Mouse (Mus musculus) granulocyte monocyte progenitor cell, adult 5-6 weeks (primary cell): Measurements from ENCODE around the gene E4f1. TPM values are rescaled to one million over a fixed set of nuclear protein-coding genes. Genes with fewer than 3 reads are reported as not detected.

Experiments
- ATAC-seq: replicated peaks from 2 replicates; pipeline ENCODE4 v1.8.0; 2016; ENCODE audit warnings: mild to moderate bottlenecking, moderate TSS enrichment, inconsistent platforms; ENCODE audit not compliant: poor library complexity, severe bottlenecking
- total RNA-seq, 2 experiments: library from RNA; stranded (forward) in 1 of 2; stranded (reverse) in 1 of 2; fragments of 200-712, 200-1000 nt in 1 of 2; fragments of >200 nt in 1 of 2; fragmentation: Nextera tagmentation in 1 of 2; gene quantifications; 2 replicates each; pipeline ENCODE4 v1.2.3; 2014 to 2017

The E4f1 gene
- total RNA-seq (2014; fragmentation: Nextera tagmentation): 20.6 and 45.1 TPM in 2 replicates
- 9.5 and 21.7 TPM in 2 replicates for total RNA-seq (2017)

GRCm38 (mm10) chr17:24469910-24470602 lies at the start of gene E4f1, which contains the start of gene Pgp:
TSS of gene E4f1 (minus strand) at chr17:24470313.
TSS of gene Pgp (plus strand) at chr17:24470392.
- peak; percentile 91 for ATAC-seq

GRCm38 (mm10) chr17:24514270-24515257 lies 44.5 kb upstream of the E4f1 start:
- no peak for ATAC-seq

GRCm38 (mm10) chr17:24513609-24514008 lies 43.5 kb upstream of the E4f1 start:
- peak; percentile 63 for ATAC-seq

DNA sequence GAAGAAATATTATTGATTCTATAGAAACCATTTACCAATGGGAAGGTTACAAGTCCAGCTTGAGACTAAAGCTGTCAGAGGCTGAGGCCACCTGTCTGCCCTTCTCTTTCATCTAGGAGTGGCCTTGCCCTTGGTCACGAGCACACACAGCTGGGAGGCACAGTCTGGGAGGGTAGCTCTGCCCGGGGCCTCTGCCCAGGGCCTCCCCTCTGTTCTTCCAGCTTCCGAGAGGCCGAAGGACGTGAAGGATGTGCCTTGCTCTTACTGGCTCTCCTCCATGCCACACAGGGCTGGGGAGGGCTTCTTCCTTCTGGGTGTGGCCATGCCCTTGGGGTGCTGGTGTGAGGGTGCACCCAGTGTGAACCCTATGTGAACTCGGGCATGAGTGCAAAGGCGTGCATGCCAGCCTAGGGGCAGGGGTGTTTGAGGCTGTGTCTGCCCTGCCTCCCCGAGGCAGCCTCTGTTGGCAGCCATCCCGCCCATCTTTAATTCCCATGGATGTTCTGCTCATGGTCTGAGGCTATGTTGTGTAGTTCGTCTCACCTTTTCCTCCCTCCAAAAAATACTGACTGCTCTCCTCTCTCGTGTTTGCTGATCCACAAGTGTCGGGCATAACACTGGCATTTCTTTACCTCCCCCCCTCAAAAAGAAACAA lies 37.8 kb upstream of the E4f1 start:
- no peak for ATAC-seq

DNA sequence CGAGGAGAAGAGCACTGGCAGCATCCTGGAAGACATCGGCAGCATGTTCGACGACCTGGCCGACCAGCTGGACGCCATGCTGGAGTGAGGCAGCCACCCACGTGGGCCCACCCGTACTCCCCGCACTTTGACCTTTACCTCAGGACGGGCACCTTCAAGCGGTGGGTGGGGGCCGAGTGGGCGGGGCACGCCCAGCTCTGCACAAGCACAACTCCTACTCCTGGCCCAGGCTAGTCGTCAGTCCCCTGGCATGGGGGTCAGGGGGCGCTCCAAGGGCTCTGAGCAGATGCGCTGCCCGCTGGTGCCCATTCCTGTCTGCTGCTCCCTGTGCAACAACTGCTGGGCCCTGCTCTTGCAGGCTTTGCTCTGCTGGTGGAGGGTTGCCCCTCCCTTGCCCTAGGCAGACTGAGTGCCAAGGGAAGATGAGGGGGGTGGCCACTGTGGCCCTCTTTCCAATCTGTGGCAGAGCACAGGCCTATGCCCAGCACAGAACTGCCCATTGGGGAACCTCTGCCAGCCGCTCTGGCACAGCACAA lies 37.1 kb upstream of the E4f1 start:
- no peak for ATAC-seq

GRCm38 (mm10) chr17:24506332-24507070 lies 36.4 kb upstream of the E4f1 start:
- 0 out of 2 replicates have a peak, but pooled peaks have one; percentile 9 for ATAC-seq

- no peak for ATAC-seq
Observed at GRCm38 (mm10) chr17:24505286-24505955, 35.3 kb upstream of the E4f1 start.

- ATAC-seq: no peak
Observed at GRCm38 (mm10) chr17:24504085-24504484, 34.0 kb upstream of the E4f1 start.

GRCm38 (mm10) chr17:24502208-24502607 lies 32.1 kb upstream of the E4f1 start:
- ATAC-seq: peak; percentile 36; the same call in 1 of the 2 replicates

GRCm38 (mm10) chr17:24496026-24496425 lies 25.9 kb upstream of the E4f1 start:
- ATAC-seq: no peak

- ATAC-seq: no peak
Observed at GRCm38 (mm10) chr17:24495443-24495842, 25.3 kb upstream of the E4f1 start.

DNA sequence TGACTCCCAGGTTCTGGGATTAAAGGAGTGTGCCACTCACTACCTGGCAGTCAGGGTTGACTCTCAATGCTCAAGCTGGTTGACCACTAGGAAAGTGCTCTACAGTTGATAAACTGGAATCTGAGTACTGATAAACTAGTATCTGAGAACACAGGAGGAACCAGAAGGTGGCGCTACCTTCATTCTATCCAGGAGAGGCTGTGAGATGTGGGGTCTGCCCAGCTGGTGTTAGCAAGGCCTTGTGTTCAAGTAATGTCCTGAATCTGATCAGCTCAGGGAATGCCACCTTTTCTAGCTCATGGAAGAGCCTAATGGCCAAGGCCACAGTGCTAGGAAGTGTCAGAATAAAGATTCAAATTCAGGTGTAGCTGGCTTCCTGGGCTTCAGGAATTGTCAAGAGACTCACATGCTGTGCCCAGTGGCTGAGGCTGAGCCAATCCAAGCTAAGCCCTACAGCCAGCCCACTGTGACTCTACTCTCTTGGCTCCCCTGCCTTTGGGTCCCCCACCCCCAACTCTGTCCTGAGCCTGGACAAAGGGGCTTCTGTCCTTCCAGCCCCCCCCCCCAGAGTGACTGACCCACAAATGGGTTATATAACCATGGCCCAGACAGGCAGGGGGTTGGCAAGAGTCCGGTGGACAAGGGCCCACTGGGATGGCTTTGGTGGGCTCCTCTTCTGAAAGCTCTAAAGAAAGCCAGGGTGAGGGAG lies 24.7 kb upstream of the E4f1 start:
- ATAC-seq: peak; percentile 58

DNA sequence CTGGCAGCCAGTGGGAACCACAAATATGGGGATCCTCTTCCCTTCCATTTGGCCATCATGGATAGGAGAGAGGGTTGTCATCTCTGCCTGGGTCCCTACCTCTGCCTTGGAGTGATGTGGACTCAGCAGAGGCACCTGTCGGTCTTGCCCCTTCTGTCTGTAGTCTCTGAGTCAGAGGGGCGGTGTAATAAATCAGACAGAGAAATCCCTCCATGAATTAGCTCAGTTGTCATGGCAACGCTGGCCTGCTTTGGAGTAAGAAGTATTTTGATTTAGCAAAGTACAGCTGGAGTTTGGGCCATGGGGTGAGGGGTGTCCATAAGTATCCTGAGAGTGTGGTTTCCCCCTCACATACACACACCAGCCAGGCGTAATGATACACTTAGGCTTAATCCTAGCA lies 20.3 kb upstream of the E4f1 start:
- ATAC-seq: no peak

DNA sequence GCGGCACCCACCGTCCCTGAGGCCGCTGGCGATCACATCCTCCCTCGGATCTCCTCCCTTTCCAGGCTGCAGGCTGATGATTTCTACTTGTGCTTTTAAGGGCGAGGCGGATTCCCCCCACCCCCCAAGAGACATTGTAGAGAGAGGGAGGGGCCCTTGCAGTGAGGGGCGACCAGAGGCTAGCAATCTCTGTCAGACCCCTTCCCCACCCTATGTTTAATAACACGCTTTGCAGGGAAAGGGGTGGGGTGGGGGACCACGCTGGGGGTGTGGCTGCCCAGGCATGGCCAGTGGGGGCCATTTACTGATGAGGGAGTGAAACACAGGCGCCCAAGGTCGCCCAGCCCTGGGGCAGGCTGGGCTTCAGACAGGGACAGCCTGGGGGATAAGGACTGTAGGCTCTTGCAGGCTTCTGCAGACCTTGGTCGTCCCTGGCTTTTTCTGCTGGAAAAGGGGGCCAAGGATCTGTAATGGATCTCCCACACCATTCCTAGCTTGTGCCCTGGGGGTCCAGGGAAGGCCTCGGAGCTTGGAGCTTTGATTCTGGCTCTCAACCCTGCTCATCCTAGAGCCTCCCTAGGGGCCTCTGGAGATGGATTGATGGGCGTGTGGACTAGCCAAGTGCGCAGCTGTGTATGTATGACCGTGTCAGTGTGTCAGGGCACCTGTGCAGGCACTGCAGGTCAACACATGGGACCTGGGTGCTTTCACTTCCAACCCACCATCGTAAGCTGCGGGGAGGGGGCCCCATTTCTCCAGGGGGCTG lies 19.3 kb upstream of the E4f1 start:
- no peak for ATAC-seq

DNA sequence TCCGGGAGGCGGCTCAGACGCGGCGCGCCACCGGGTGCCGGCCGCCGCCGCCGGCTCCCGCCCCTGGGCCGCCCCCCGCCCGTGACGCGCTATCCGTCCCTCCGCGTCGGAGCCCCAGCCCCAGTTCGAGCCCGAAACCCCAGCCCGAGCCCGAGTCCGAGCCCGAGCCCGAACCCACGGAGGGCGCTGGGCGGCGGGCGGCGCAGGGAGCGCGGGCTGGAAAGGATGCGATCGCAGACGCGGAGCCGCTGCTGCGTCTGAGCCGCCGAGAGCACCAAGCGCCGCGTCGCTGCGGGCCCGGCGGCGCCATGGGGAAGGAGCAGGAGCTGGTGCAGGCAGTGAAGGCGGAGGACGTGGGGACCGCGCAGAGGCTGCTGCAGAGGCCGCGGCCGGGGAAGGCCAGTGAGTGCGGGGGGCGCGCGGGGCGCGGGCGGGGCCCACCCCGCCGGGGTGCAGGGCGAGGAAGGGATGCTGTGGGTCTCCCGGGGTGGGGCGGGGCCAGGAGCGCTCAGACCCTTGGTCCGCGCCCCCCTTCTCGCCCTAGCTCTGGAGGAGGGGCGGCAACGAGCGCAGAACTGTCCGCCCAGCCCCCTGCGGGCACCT lies 18.6 kb upstream of the E4f1 start:
- peak; percentile 38 for ATAC-seq

GRCm38 (mm10) chr17:24488186-24488661 lies 18.1 kb upstream of the E4f1 start, which contains the start of gene Caskin1:
TSS of gene Caskin1 (plus strand) at chr17:24488601.
- ATAC-seq: peak; percentile 32
